Mouse (Mus musculus): ENCODE measurements around the gene Ppp6c.

DNA sequence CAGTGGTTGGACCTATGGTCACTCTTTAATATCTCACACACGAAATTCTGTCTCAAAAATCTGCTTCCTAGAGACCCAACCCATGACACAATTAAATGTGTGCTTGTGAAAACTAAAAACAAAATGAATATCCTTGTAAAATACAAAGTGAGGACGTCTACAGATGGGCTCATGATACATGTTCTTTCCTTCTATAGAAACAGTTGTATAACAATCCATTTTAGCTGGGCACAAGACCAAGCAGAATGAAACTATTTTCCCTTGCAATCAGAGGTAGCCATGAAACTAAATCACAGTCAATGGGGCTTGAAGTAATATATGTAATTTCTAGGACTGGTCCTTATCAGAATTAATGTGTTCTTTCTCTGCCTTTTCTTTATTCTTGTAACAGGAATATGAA, 75.3 kb downstream of the Ppp6c start:
- TF ChIP-seq POLR2A (IDR thresholded peaks at IDR 0.05; ENCODE audit: borderline replicate concordance, control insufficient read depth, low read depth, low read length) (no peak), CTCF (IDR thresholded peaks at IDR 0.05; ENCODE audit: control insufficient read depth, insufficient read depth, low read length) (no peak)

Measured in bone marrow, adult 2 months (tissue).